Mouse (Mus musculus): ENCODE measurements around the gene Slc35g1.

Slc35g1 gene

GRCm38 (mm10) chr19:38387835-38388234, 7.9 kb upstream of the Slc35g1 start:
- no peak for DNase-seq (ENCODE audit: low read depth, low spot score)

GRCm38 (mm10) chr19:38396633-38396970, 822 bp downstream of the Slc35g1 start:
- no peak for DNase-seq (ENCODE audit: low read depth, low spot score)

GRCm38 (mm10) chr19:38397004-38397403, 1.2 kb downstream of the Slc35g1 start:
- DNase-seq (ENCODE audit: low read depth, low spot score) = peak; percentile 48

DNA sequence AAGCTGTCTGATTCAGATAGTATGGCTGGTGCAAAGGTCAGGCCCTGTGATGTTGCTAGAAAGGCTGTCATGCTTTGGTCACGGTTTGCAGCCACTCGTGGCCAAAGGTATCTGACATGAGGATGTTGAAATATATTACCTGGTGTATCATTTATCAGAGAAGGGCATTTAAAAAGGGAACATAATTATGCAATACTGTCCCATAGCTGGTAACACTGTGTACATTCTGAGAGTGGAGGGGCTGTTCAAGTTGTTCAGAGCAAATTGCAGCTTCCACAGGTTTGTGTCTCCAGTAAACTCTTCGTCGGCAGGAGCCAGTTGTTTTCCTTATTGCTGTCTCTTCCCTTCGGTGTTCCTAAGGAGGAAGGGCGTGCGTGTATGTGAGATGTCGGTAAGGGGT, 3.2 kb downstream of the Slc35g1 start:
- DNase-seq (ENCODE audit: low read depth, low spot score) = no peak

GRCm38 (mm10) chr19:38400851-38401250, 5.1 kb downstream of the Slc35g1 start:
- no peak for DNase-seq (ENCODE audit: low read depth, low spot score)

DNA sequence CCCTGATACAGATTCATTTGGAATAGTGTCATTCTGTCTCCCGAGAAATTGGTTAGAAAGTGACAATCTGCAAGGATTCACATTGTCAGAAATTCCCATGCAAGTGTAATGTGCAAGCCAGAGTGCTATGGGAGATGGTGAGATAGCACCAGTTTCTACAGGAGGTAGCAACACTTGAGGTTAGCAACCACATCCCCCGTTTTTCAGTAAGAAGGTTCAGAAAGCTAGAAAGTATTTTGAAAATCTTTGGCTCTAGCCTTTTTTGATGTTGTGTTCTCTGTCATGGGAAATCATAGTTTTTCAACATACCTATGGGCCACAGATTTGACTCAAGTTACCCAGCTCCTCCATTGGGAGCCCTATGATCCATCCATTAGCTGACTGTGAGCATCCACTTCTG, 5.6 kb downstream of the Slc35g1 start:
- no peak for DNase-seq (ENCODE audit: low read depth, low spot score)

DNA sequence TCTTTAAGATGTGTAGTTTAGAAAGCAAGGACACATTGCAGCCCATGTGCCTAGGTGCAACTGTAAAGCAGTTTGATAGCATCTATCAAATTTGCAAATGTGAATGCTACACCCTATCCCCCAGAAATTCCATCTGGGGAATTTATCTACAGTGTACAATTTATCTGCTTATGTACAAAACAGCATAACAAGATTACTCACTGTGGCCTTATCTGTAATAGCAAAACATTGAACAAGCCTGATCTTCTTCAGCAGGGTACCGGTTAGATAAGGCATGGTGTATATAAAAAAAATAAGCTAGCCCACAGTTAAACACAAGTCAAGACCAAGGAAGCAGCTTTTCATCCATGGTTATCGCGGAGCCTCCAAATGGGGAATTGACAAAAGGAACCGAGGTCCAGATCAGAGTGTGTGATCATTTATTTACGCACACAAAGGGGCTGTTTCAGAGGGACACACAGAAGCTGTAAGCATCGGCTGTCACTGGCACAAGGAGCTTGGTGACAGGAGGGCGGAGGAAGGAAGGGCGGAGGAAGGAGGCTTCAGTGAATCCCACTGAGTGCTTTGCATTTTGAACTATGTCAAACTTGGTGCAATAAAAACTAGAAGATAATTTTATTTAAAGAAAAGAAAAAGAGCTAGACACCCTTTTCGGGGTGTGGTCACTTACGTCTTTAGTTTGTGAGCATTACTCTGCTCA, 14.7 kb downstream of the Slc35g1 start:
- DNase-seq (ENCODE audit: low read depth, low spot score) = no peak

DNA sequence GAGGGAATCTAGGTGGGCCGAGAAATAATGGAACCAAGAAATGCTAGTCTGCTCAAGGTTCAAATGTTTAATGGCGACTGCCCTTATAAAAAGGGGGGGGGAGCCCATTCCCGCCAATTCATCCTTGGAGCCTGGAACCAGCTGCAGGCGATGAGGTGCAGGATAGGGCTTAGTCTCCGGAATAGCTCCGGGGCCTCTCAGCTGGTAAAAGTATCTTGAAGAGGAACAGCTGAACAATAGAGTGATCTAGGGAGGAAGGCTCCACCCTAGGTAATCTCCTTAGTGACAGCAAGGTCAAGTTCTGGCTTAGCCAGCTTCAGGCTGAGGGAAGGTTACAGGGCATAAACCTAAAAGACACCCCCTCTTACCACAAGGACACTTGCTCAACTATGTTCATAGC, 18.1 kb downstream of the Slc35g1 start:
- DNase-seq (ENCODE audit: low read depth, low spot score) = no peak

- no peak for DNase-seq (ENCODE audit: low read depth, low spot score)
These were observed 23.1 kb downstream of the Slc35g1 start for GRCm38 (mm10) chr19:38418819-38419423.

- DNase-seq (ENCODE audit: low read depth, low spot score) = no peak
These were observed 25.0 kb downstream of the Slc35g1 start for GRCm38 (mm10) chr19:38420751-38421295.

- no peak for DNase-seq (ENCODE audit: low read depth, low spot score)
These were observed 25.7 kb downstream of the Slc35g1 start for GRCm38 (mm10) chr19:38421436-38421835.

DNA sequence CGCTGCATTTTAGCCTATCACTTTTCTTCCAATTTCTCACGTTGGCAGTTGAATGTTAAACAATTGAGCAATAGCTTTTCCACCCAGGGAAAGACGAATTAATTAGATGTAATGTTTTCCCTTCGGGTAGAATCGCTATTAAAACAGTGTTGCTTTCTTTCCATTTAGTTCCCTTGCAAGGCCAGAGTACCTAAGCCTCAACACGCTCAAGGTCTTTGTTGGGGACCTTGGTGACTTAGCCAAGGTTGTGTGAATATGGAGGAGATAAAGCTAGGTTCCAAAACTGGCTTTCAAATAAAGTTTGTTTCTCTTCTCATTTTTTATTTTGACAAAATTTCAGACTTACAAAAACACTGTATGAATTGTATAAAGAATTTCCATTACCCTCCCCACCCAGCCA, 27.1 kb downstream of the Slc35g1 start:
- no peak for DNase-seq (ENCODE audit: low read depth, low spot score)

DNA sequence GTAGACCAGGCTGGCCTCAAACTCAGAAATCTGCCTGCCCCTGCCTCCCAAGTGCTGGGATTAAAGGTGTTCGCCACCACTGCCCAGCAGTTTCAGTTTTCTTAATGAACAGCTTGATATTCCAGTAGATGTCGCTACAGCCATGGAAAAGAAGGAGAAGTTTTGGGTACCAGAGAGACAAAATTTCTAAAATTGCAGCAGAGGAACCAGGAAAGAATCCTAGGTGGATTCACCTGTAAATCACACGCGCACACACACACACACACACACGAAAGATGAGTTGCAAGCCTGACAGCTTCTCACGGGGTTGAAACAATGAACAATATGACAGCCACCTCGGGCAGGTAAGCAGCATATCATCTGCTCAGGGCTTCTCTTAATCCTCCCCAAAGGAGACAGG, 28.1 kb downstream of the Slc35g1 start:
- DNase-seq (ENCODE audit: low read depth, low spot score) = peak; percentile 45

GRCm38 (mm10) chr19:38424581-38424980, 28.8 kb downstream of the Slc35g1 start:
- DNase-seq (ENCODE audit: low read depth, low spot score) = no peak

DNA sequence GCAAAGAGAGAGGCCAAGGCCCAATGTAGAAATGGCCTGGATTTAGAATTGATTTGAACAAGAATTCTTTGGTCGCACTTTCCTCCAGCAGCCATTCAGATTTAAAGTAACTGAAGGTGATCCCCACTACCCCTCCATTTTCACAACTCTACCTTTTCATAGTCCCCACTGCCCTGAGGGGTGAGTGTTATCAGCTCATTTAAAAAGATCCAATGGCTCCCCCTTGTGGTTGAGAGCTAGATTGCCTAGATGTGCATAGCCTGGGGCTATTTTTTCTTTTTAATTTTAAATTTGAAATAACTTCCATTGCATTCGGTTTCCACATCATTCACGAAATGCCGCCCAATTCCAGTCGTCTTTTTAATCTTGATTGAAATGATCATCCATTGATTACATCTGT, 33.5 kb downstream of the Slc35g1 start:
- peak; percentile 46 for DNase-seq (ENCODE audit: low read depth, low spot score)

GRCm38 (mm10) chr19:38430475-38430874, 34.7 kb downstream of the Slc35g1 start:
- DNase-seq (ENCODE audit: low read depth, low spot score) = no peak

GRCm38 (mm10) chr19:38431326-38431725, 35.5 kb downstream of the Slc35g1 start:
- DNase-seq (ENCODE audit: low read depth, low spot score) = no peak

- DNase-seq (ENCODE audit: low read depth, low spot score) = no peak
These were observed 36.2 kb downstream of the Slc35g1 start for GRCm38 (mm10) chr19:38432021-38432420.

DNA sequence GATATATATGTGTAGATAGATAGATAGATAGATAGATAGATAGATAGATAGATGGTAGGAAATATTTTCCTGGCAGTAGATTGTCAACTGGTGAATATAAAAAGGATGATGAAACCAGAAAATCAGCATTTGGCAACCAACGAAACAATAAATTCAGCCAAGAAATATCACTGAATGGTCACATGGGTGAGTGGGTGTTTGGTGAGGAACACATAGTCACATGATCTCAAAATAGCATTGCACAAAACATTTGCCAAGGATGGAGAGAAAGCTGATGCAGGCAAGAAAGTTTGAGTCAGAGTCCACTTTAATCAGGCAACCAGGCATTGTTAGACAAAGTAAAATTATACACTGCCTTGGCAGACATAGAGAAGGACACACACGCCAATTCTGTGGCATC, 37.6 kb downstream of the Slc35g1 start:
- DNase-seq (ENCODE audit: low read depth, low spot score) = no peak

- DNase-seq (ENCODE audit: low read depth, low spot score) = no peak
These were observed 39.4 kb downstream of the Slc35g1 start for GRCm38 (mm10) chr19:38435221-38435620.

DNA sequence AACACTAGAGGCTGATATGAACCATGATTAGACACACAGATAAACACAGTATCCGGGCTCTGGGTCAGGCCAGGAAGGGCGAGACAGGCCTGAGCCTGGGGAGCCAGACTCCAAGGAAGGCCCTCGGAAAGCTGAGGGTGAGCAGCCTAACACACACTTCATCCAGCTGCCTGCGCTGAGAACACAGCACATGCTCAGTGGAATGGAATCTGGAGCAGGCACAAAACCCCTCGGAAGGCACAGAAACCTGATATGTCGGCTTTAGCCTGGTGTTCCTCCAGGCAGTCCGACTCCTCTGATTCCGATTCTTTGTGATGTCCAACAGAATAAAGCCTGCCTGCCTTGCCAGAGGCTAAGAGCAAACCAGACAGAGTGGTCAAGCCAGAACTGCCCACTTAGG, 46.1 kb downstream of the Slc35g1 start:
- DNase-seq (ENCODE audit: low read depth, low spot score) = peak; percentile 24

DNA sequence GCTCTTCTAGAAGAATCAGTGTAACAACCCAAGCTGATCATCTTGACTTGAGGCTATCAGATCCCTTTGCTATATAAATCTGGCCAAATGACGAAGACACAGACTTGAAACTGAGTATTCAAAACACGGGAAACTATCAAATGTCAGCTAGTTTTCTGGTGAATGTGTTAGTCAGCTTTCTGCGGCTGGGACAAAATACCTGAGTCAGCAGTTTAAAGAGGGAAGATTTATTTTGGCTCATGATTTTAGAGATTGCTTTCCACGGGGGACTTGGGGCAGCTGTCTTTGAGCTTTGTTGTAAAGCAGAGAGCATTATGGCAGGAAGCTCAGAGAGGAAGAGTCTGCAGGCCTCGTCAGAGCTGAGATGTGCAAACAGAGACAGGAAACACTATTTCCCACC, 50.0 kb downstream of the Slc35g1 start:
- no peak for DNase-seq (ENCODE audit: low read depth, low spot score)
